Mouse (Mus musculus) liver, adult 2 months (tissue): Measurements from ENCODE around the gene Megf11.

Experiments used
- CTCF ChIP-seq: fragments of 200-500 bp; IDR thresholded peaks from 2 replicates; pipeline ENCODE4 v1.5.1; 2011; ENCODE audit warnings: low read depth, low read length, control low read depth
- POLR2A ChIP-seq: fragments of 200-500 bp; IDR thresholded peaks from 2 replicates; pipeline ENCODE4 v1.6.1; 2011; ENCODE audit warnings: low read length, control low read depth; ENCODE audit not compliant: insufficient read depth; ENCODE audit errors: extremely low read depth

DNA sequence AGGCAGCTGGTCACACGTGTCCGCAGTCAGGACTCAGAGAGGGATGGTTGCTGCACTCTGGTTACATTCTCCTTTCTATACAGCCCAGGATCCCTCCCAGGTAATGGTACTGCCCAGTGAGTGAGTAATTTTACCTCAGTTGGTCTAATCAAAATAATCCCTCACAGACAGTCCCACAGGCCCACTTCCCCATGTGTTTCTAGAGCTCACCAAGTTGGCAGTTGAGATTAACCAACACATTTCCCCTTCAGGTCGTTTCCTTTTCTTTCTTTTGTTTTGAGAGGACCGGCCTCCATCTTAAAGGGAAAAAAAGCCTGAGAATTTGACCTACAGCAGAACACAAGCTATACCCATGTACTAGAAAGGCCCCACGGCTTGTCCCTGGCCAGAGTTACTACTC is 39.5 kb upstream of the Megf11 start:
- TF ChIP-seq CTCF (no peak), POLR2A (no peak)
